Mouse (Mus musculus) stomach, postnatal 0 days (tissue): Measurements from ENCODE around the gene Mbl2. TPM values are rescaled to one million over a fixed set of nuclear protein-coding genes. Genes with fewer than 3 reads are reported as not detected.
"Not testable (repeated sequence)": the region's sequence is repeated elsewhere in the genome, so short reads cannot be mapped to it uniquely, and the experiment has no call there.

Experiments used
- ATAC-seq: fragments of 200-750 bp; cut with Nextera tagmentation; 2 replicates; pipeline ENCODE4 v1.8.0; 2017; ENCODE audit not compliant: low FRiP score, low TSS enrichment
- DNase-seq: peaks from one replicate; pipeline ENCODE4 v3.0.0-alpha.2; 2016; ENCODE audit warnings: low spot score
- H3K27ac ChIP-seq: fragments of 300-500 bp; sonication (generic); replicated peaks from 2 replicates; pipeline ENCODE4 v1.5.1; 2014; ENCODE audit warnings: mild to moderate bottlenecking, control low read depth
- H3K27me3 ChIP-seq: fragments of 300-500 bp; sonication (generic); 2 replicates; pipeline ENCODE4 v1.6.1; 2014; ENCODE audit warnings: low read length; ENCODE audit not compliant: control insufficient read depth, insufficient read depth
- H3K36me3 ChIP-seq: fragments of 300-500 bp; sonication (generic); 2 replicates; pipeline ENCODE4 v1.6.1; 2014; ENCODE audit warnings: low read length, mixed read lengths; ENCODE audit not compliant: control insufficient read depth, insufficient read depth
- H3K4me1 ChIP-seq: fragments of 300-500 bp; sonication (generic); replicated peaks from 2 replicates; pipeline ENCODE4 v1.6.1; 2014; ENCODE audit warnings: antibody characterized with exemption; ENCODE audit not compliant: control insufficient read depth, insufficient read depth
- H3K4me2 ChIP-seq: fragments of 300-500 bp; sonication (generic); replicated peaks from 2 replicates; pipeline ENCODE4 v1.6.1; 2014; ENCODE audit warnings: low read depth, mild to moderate bottlenecking, control low read depth, moderate library complexity
- H3K4me3 ChIP-seq: fragments of 300-500 bp; sonication (generic); 2 replicates; pipeline ENCODE4 v1.5.1; 2014; ENCODE audit warnings: low read depth, low read length, control low read depth
- H3K9ac ChIP-seq: fragments of 300-500 bp; sonication (generic); 2 replicates; pipeline ENCODE4 v1.6.1; 2014; ENCODE audit warnings: mild to moderate bottlenecking, low read length, control low read depth, mixed read lengths
- H3K9me3 ChIP-seq: fragments of 300-500 bp; sonication (generic); 2 replicates; pipeline ENCODE4 v1.6.1; 2016; ENCODE audit warnings: low read length; ENCODE audit not compliant: control insufficient read depth
- CTCF ChIP-seq: IDR thresholded peaks from 2 replicates; pipeline ENCODE4 v1.5.1; 2016; ENCODE audit warnings: antibody characterized with exemption, low read depth, mild to moderate bottlenecking, moderate library complexity
- EP300 ChIP-seq: optimal IDR thresholded peaks from 2 replicates; pipeline ENCODE3; 2016; ENCODE audit warnings: antibody characterized with exemption
- WGBS: fragments of 180-500 bp; shearing (Covaris S2); extraction: QIAGEN DNeasy Blood & Tissue Kit; methylation state at CpG from one replicate; pipeline ENCODE4 v1.1.7; 2014; 5-methylcytosine and 5-hydroxymethylcytosine counted together
- polyA plus RNA-seq: library from polyadenylated mRNA; unstranded; fragments of >200 nt; fragmentation: Nextera tagmentation; extraction: Ambion mirVana; gene quantifications from 2 replicates; pipeline ENCODE4 v1.2.1, GENCODE M21; 2015

Mbl2 gene
- polyA plus RNA-seq, 1 experiment from 2014 or later, result 0.25 TPM

GRCm38 (mm10) chr19:30205874-30206273 lies 26.9 kb upstream of the Mbl2 start:
- no peak overlapping the region for H3K9ac ChIP-seq
- H3K4me3 ChIP-seq, result no peak overlapping the region
- H3K4me2 ChIP-seq, result no peak overlapping the region
- no peaks in the 10 kb centered on the region for H3K4me1 ChIP-seq
- H3K27me3 ChIP-seq, result no peaks in the 10 kb centered on the region
- ATAC-seq (no peak), DNase-seq (no peak)
- H3K27ac ChIP-seq, result no peak overlapping the region
- 83% methylated on average over 4 of the region's 4 CpGs for WGBS
- no peak for TF ChIP-seq CTCF
- no peak for TF ChIP-seq EP300
- no peaks in the 10 kb centered on the region for H3K36me3 ChIP-seq
- H3K9me3 ChIP-seq, result no peaks in the 10 kb centered on the region

- Histone ChIP-seq H3K4me1 (no peaks in the 10 kb centered on the region), H3K4me3 (no peak overlapping the region), H3K9ac (no peak overlapping the region), H3K4me2 (no peak overlapping the region), H3K27me3 (no peaks in the 10 kb centered on the region), H3K27ac (no peak overlapping the region), H3K9me3 (no peaks in the 10 kb centered on the region), H3K36me3 (no peaks in the 10 kb centered on the region)
- TF ChIP-seq EP300, result no peak
- TF ChIP-seq CTCF, result no peak
- no peak for ATAC-seq
- DNase-seq, result no peak
- 64% methylated on average over 1 of the region's 1 CpGs for WGBS
Observed at GRCm38 (mm10) chr19:30206981-30207380, 25.8 kb upstream of the Mbl2 start.

GRCm38 (mm10) chr19:30209006-30209405 lies 23.7 kb upstream of the Mbl2 start:
- 77% methylated on average over 8 of the region's 8 CpGs for WGBS
- not testable (repeated sequence) for H3K27me3 ChIP-seq, H3K4me2 ChIP-seq, H3K27ac ChIP-seq, DNase-seq, H3K9me3 ChIP-seq, H3K9ac ChIP-seq, ATAC-seq, H3K36me3 ChIP-seq, H3K4me1 ChIP-seq, H3K4me3 ChIP-seq

DNA sequence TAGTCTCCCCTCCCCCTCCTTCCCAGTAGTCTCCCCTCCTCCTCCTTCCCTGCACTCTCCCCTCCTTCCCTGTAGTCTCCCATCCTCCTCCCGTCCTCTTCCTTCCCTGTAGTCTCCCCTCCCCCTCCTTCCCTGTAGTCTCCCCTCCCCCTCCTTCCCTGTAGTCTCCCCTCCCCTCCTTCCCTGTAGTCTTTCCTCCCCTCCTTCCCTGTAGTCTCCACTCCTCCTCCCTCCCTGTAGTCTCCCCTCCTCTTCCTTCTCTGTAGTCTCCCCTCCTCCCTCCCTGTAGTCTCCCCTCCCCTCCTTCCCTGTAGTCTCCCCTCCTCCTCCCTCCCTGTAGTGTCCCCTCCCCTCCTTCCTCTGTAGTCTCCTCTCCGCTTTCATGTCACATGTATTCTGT lies 18.7 kb upstream of the Mbl2 start:
- H3K9me3 ChIP-seq, result no peaks in the 10 kb centered on the region

GRCm38 (mm10) chr19:30215736-30216135 lies 17.0 kb upstream of the Mbl2 start:
- not testable (repeated sequence) for H3K36me3 ChIP-seq, H3K27me3 ChIP-seq, ATAC-seq, H3K4me3 ChIP-seq, DNase-seq, H3K9ac ChIP-seq, H3K9me3 ChIP-seq, H3K4me1 ChIP-seq, H3K27ac ChIP-seq, H3K4me2 ChIP-seq
- WGBS, result 71% methylated on average over 2 of the region's 2 CpGs

More for the DNA sequence above, 18.7 kb upstream of the Mbl2 start:
- no peak overlapping the region for H3K4me3 ChIP-seq
- H3K9ac ChIP-seq, result no peak overlapping the region
- 34% methylated on average over 2 of the region's 2 CpGs for WGBS
- no peaks in the 10 kb centered on the region for H3K4me1 ChIP-seq
- H3K4me2 ChIP-seq, result no peak overlapping the region
- no peak for ATAC-seq
- DNase-seq, result no peak
- H3K27ac ChIP-seq, result no peak overlapping the region
- H3K27me3 ChIP-seq, result no peaks in the 10 kb centered on the region
- TF ChIP-seq CTCF (no peak), EP300 (no peak)
- H3K36me3 ChIP-seq, result no peaks in the 10 kb centered on the region

DNA sequence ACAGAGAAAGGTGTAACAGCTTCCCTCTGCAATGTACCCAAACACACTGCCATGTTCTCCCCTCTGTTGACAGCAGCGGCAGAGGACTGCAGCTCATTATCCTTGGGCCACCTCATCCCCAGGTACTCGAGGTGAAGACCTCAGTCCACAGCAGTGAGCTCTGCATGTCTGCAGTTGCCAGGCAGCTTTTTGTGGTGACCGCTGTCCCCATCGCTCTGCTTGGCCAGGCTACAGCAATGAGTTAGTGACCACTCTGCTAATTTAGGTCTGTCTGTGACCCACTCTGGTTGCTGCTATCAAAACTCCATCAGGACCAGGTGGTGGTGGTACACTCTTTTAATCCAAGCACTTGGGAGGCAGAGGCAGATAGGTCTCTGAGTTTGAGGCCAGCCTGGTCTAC lies 16.6 kb upstream of the Mbl2 start:
- H3K4me1 ChIP-seq, result no peaks in the 10 kb centered on the region
- TF ChIP-seq CTCF (no peak), EP300 (no peak)
- H3K27ac ChIP-seq, result no peak overlapping the region
- no peaks in the 10 kb centered on the region for H3K36me3 ChIP-seq
- no peak overlapping the region for H3K4me2 ChIP-seq
- WGBS, result 80% methylated on average over 4 of the region's 4 CpGs
- H3K9me3 ChIP-seq, result no peaks in the 10 kb centered on the region
- no peak overlapping the region for H3K9ac ChIP-seq
- ATAC-seq (no peak), DNase-seq (no peak)
- no peaks in the 10 kb centered on the region for H3K27me3 ChIP-seq
- H3K4me3 ChIP-seq, result no peak overlapping the region

DNA sequence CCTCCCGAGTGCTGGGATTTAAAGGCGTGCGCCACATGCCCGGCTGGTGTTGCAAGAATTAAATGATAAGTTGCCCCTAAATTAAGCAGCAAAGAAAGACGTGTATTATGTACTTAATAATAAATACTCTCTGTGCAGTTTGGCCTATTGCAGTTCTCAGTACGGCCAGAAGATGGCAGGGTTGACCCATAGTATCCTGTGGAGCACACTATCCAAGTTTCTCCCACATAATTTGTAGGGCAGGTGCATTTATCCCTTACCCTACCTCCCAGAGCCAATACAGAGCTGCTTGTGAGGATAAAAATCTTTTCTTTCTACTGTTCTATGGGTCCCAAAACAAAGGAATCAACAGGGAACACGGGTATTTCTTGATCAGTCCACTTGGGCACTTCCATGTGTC lies 15.4 kb upstream of the Mbl2 start:
- ATAC-seq (no peak), DNase-seq (peak; percentile 76)
- TF ChIP-seq EP300, result no peak
- peak; percentile 92 for TF ChIP-seq CTCF
- no peaks in the 10 kb centered on the region for H3K36me3 ChIP-seq
- no peaks in the 10 kb centered on the region for H3K4me1 ChIP-seq
- no peak overlapping the region for H3K4me2 ChIP-seq
- no peak overlapping the region for H3K4me3 ChIP-seq
- 13% methylated on average over 7 of the region's 7 CpGs for WGBS
- no peaks in the 10 kb centered on the region for H3K9me3 ChIP-seq
- H3K27me3 ChIP-seq, result no peaks in the 10 kb centered on the region
- no peak overlapping the region for H3K27ac ChIP-seq
- H3K9ac ChIP-seq, result no peak overlapping the region

GRCm38 (mm10) chr19:30222593-30222992 lies 10.1 kb upstream of the Mbl2 start:
- H3K36me3 ChIP-seq, H3K27me3 ChIP-seq, H3K4me2 ChIP-seq, H3K9ac ChIP-seq, ATAC-seq, H3K4me3 ChIP-seq, H3K4me1 ChIP-seq, H3K9me3 ChIP-seq, DNase-seq, H3K27ac ChIP-seq: not testable (repeated sequence)
- 48% methylated on average over 8 of the region's 8 CpGs for WGBS
